Mouse (Mus musculus) ES-E14 (cell line): Measurements from ENCODE around the gene Gpr18. TPM values are rescaled to one million over a fixed set of nuclear protein-coding genes. Genes with fewer than 3 reads are reported as not detected.

Experiments
- DNase-seq: peaks from one replicate; pipeline ENCODE4 v3.0.0-alpha.2; 2013; ENCODE audit warnings: low read depth, low spot score
- H3K27ac ChIP-seq: 2 replicates; pipeline ENCODE4 v1.5.1; 2012; ENCODE audit warnings: low read depth, mild to moderate bottlenecking, low read length, moderate library complexity, mixed read lengths; ENCODE audit not compliant: poor library complexity, insufficient read depth, severe bottlenecking
- H3K36me3 ChIP-seq: 2 replicates; pipeline ENCODE4 v1.6.1; 2012; ENCODE audit warnings: mild to moderate bottlenecking, low read length, moderate library complexity, mixed read lengths; ENCODE audit not compliant: control insufficient read depth, poor library complexity, insufficient read depth, severe bottlenecking
- H3K4me1 ChIP-seq, 2 experiments: fragments of 150-350 bp in 1 of 2; sonication (generic) in 1 of 2; 2 replicates each; pipeline ENCODE4 v1.6.1; 2012; ENCODE audit warnings: low read length in 2 of 2, mild to moderate bottlenecking in 1 of 2, mixed read lengths in 1 of 2; ENCODE audit not compliant: control insufficient read depth in 2 of 2, insufficient read depth in 2 of 2, poor library complexity in 1 of 2
- H3K4me3 ChIP-seq, 2 experiments: fragments of 150-350 bp in 1 of 2; sonication (generic) in 1 of 2; 2 replicates each; pipeline ENCODE4 v1.5.1; 2012; ENCODE audit warnings: low read length in 2 of 2, low read depth in 1 of 2, mild to moderate bottlenecking in 1 of 2, mixed read lengths in 1 of 2; ENCODE audit not compliant: insufficient read depth in 1 of 2, poor library complexity in 1 of 2, severe bottlenecking in 1 of 2
- H3K9ac ChIP-seq: 2 replicates; pipeline ENCODE4 v1.6.1; 2012; ENCODE audit warnings: low read depth, mild to moderate bottlenecking, low read length, mixed read lengths; ENCODE audit not compliant: poor library complexity, insufficient read depth, severe bottlenecking
- H3K9me3 ChIP-seq: fragments of 150-350 bp; sonication (generic); 2 replicates; pipeline ENCODE4 v1.6.1; 2012; ENCODE audit warnings: low read depth, mild to moderate bottlenecking, low read length; ENCODE audit not compliant: control insufficient read depth, insufficient read depth
- CHD2 ChIP-seq: IDR thresholded peaks from 2 replicates; pipeline ENCODE4 v1.6.1; 2014; ENCODE audit warnings: mild to moderate bottlenecking, low read depth, low read length, inconsistent platforms
- HCFC1 ChIP-seq: IDR thresholded peaks from 2 replicates; pipeline ENCODE4 v1.6.1; 2012; ENCODE audit warnings: low read length, inconsistent platforms, borderline replicate concordance; ENCODE audit not compliant: insufficient read depth
- MAFK ChIP-seq: IDR thresholded peaks from 2 replicates; pipeline ENCODE4 v1.6.1; 2014; ENCODE audit warnings: mild to moderate bottlenecking, low read depth, low read length, inconsistent platforms; ENCODE audit not compliant: insufficient read depth
- ZC3H11A ChIP-seq: IDR thresholded peaks from 2 replicates; pipeline ENCODE4 v1.6.1; 2012; ENCODE audit warnings: low read depth, mild to moderate bottlenecking, inconsistent platforms, low read length, borderline replicate concordance
- ZNF384 ChIP-seq: IDR thresholded peaks from 2 replicates; pipeline ENCODE4 v1.6.1; 2012; ENCODE audit warnings: low read depth, low read length, inconsistent platforms
- in situ Hi-C, 2 experiments: fragments of 600-800 bp; cut with MboI; formaldehyde crosslinking; loops; one replicate each; pipeline ENCODE4 v1.15.1; 2025; ENCODE audit warnings: low sequenced_read_pairs in 2 of 2, inconsistent platforms in 1 of 2; ENCODE audit not compliant: unreplicated experiment in 2 of 2
- total RNA-seq: library from RNA; depleted of rRNA; stranded (reverse); fragments of 300-350 nt; gene quantifications from 2 replicates; pipeline ENCODE4 v1.2.3, GENCODE M21; 2012

Gene Gpr18
- total RNA-seq, 1 experiment = 0.49 TPM

DNA sequence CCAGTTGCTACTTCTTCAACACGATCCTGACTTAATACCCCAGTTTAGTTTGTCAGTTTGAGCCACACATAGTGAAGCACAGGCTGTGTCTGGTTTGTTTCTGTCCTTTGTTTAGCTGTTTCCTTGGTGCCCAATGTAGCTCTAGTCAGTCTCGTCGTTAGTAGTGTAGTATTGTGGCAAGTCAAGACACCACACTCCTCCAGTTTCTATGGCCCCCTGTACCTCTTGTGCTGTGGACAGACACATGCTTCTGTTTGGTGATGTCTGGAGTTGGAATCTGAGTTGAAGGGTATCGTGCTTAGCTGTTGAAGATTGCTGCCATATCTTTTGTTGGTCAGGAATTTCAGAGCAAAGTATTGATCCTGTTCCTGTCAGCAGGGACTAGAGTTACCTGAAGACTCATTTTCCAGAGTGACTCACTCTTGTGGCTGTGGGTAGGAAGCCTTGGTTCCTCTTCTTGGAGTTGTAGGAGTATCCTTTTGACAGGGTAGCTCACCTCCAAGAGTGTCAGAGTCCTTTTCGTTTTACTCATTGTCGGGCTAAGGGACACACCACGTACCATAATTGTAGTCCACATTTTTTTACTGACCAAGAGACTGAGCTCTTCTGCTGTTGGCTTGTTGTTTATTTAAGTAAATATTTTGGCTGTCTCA is 15.3 kb upstream of the Gpr18 start:
- H3K4me3 ChIP-seq = no peak overlapping the region
- DNase-seq = no peak
- TF ChIP-seq MAFK (no peak), ZNF384 (no peak), ZC3H11A (no peak), HCFC1 (no peak), CHD2 (no peak)
- H3K4me1 ChIP-seq = peaks cover 6 to 8% of the 10 kb centered on the region in 2 experiments; a peak in 2 of 4 replicates
- H3K9ac ChIP-seq = no peak overlapping the region
- in situ Hi-C loops = no loop called here
- no peaks in the 10 kb centered on the region; the same call in 1 of the 2 replicates for H3K36me3 ChIP-seq
- no peak overlapping the region for H3K27ac ChIP-seq
- H3K9me3 ChIP-seq = no peaks in the 10 kb centered on the region

DNA sequence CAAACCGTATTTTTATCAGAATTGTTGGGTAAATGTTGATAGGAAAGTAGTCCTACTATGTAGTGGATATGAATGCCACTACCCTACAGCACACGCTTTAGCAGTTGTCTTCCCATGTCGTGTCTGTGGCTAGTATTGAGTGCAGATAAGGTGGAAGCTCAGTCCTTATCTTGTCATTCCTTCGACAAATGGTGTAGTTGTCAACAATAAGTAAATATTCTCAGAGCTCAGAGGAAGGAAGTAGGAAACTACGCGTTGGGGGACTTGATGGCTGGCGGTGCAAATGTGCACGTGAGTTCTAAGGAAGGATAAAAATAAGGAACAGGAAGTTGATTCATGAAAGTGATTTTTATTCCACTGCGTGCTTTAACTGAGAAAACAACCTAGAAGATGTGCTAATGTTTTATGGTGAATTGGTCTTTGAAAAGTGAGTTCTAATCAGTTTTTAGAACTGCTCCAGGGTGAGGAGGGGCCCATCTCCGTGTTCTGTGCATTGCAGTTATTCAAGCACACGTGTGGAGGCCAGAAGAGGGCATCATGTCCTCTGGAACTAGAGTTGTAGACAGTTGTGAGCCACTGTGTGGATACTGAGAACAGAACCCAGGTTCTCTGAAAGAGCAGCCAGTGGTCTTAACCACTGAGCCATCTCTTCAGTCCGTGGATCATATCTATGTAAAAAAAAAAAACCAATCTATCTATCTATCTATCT is 13.8 kb upstream of the Gpr18 start:
- Histone ChIP-seq H3K4me1 (peaks cover 6 to 8% of the 10 kb centered on the region in 2 experiments; a peak in 2 of 4 replicates), H3K9me3 (no peaks in the 10 kb centered on the region), H3K36me3 (no peaks in the 10 kb centered on the region; the same call in 1 of the 2 replicates), H3K27ac (no peak overlapping the region), H3K4me3 (no peak overlapping the region), H3K9ac (no peak overlapping the region)
- in situ Hi-C loops = loop anchor here in 1 of 2 experiments (5.0 kb wide), 1 partner anchor 133 kb away; no protein-coding TSS in a partner anchor
- no peak for DNase-seq
- TF ChIP-seq MAFK (no peak), ZNF384 (no peak), CHD2 (no peak), HCFC1 (no peak), ZC3H11A (no peak)

DNA sequence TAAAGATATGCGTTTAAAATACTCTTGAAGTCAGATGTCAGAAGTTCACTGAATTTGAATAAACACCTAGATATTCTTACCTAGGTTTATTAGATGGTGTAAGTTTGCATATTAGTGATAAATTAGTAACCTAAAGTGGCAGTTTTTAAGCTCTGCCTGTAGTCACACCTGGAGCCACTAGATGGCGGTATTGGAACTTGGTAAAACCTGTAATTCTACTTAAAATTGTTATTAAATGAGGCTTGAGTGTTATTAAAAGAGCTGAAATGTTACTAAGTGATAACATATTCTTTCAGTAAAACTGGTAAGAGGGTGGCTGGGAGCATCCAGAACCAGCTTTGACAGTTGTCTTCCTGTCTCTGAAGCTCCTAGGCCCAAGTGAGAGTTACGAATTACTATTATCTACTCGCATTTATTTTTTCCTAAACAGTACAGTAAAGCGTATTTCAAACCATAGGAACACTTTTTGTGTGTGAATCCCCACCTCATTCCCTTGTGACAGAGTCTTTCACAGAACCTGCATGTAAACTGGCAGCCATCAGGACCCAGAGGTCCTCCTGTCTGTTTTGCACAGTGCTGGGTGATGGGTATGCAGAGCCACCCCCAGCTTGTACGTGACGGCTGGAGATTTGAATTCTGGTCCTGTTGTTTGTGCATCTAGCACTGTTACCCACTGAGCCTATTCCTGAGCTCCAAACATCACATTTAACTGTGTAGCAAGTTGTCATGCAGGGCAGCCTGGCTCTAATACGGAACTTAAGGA is 13.0 kb upstream of the Gpr18 start:
- in situ Hi-C loops = loop anchor here in 1 of 2 experiments (5.0 kb wide), 1 partner anchor 134 kb away; no protein-coding TSS in a partner anchor
- no peak overlapping the region for H3K4me3 ChIP-seq
- TF ChIP-seq ZC3H11A (peak; percentile 39; the same call in 1 of the 2 replicates), CHD2 (no peak)
- peaks cover 6 to 8% of the 10 kb centered on the region in 2 experiments; a peak in 2 of 4 replicates for H3K4me1 ChIP-seq
- no peak overlapping the region for H3K9ac ChIP-seq
- no peak overlapping the region for H3K27ac ChIP-seq
- H3K9me3 ChIP-seq = no peaks in the 10 kb centered on the region
- DNase-seq = peak; percentile 35
- H3K36me3 ChIP-seq = no peaks in the 10 kb centered on the region; the same call in 1 of the 2 replicates

DNA sequence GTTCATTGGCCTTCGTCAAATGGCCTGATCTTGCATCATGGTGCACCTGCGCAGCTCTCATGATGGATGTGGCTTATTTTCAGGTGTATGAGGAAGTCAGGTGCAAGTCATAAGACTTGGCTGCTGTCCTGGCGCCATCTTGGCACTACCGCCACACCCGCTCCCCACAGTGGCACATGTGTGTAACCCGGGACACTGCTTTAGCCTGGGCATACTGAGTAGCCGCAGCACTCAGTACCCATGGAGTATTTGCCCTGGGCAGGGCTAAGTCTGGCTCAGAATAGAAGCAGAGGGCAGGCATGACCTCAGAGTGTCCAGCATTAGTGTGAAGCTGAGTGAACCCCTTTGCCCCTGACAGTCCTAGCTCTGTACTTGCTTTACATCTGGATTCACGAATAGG is 11.9 kb upstream of the Gpr18 start:
- in situ Hi-C loops = loop anchor here in 1 of 2 experiments (5.0 kb wide), 1 partner anchor 135 kb away; no protein-coding TSS in a partner anchor
- Histone ChIP-seq H3K27ac (no peak overlapping the region), H3K9me3 (no peaks in the 10 kb centered on the region), H3K4me3 (no peak overlapping the region), H3K4me1 (peaks cover 6 to 8% of the 10 kb centered on the region in 2 experiments; a peak in 2 of 4 replicates), H3K36me3 (no peaks in the 10 kb centered on the region), H3K9ac (peak overlapping the region; percentile 28; the same call in 1 of the 2 replicates)
- TF ChIP-seq MAFK (no peak), CHD2 (no peak), ZC3H11A (no peak), ZNF384 (no peak), HCFC1 (no peak)
- DNase-seq = no peak
